Mouse (Mus musculus): Measurements from ENCODE around the gene Grm4. TPM values are rescaled to one million over a fixed set of nuclear protein-coding genes. Genes with fewer than 3 reads are reported as not detected.
A peak's percentile ranks its signal among the peaks of the same experiment; 100 is the strongest.

Gene Grm4
- total and polyA plus RNA-seq, 2 experiments: not detected

DNA sequence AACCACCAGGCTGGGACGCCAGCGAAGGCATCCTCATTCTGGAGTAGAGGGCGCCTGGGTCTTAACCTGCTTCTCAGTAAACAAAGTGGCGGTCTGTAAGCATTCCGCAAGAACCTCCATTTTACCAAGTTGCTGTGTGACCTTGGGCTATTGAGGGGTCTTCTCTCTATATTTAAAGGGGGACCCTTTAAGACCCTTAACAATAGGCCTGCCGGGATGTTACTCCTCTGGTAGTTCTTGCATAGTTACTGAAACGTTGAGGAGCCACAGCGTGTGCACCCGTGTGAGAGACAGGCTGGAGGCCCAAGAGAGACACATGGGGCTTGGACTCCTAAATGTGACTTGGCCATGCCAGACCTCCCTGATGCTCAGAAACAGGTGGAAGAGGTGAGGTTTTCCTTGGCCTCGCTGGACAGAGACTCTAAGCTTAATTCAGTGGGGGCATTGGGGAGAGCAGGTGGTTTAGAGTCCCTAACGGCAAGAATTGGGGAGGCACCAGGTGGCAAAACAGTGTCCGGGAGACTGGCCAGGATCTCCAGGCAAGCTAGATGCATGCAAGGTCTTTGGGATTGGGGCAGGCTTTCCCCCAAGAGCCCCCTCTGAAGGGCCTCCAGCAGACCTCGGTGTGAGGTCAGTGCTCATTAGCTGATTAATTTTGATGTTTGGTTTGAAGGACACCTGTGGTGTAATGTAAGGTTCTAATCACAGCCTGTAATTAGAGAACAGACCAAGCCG lies 36.9 kb upstream of the Grm4 start:
- Histone ChIP-seq H3K27me3 (ENCODE audit: control insufficient read depth, insufficient read depth, low read length) (no peaks in the 10 kb centered on the region), H3K9ac (ENCODE audit: low read depth, low read length) (peak overlapping the region; percentile 59), H3K79me2 (ENCODE audit: control insufficient read depth, insufficient read depth, low read length) (0 out of 2 replicates have a peak, but pooled peaks cover 6% of the 10 kb centered on the region), H3K4me1 (ENCODE audit: control insufficient read depth, insufficient read depth, low read length) (no peaks in the 10 kb centered on the region; the same call in 1 of the 2 replicates), H3K27ac (replicated peaks; ENCODE audit: insufficient read depth, low read depth, low read length) (no peak overlapping the region), H3K36me3 (ENCODE audit: control insufficient read depth, insufficient read depth, low read length) (no peaks in the 10 kb centered on the region), H3K4me3 (ENCODE audit: insufficient read depth, low read depth, low read length) (peak overlapping the region; percentile 59; the same call in 1 of the 2 replicates)
- DNase-seq (ENCODE audit: extremely low read depth, low read depth, low spot score): no peak
- WGBS: 53% methylated on average over 14 of the region's 14 CpGs
- TF ChIP-seq POLR2A (IDR thresholded peaks at IDR 0.05; ENCODE audit: extremely low read depth, insufficient read depth, low read length) (no peak), CTCF (IDR thresholded peaks at IDR 0.05; ENCODE audit: low read depth, low read length) (no peak)

GRCm38 (mm10) chr17:27557181-27557926 lies 36.2 kb upstream of the Grm4 start:
- Histone ChIP-seq H3K4me1 (ENCODE audit: control insufficient read depth, insufficient read depth, low read length) (peaks cover 4% of the 10 kb centered on the region), H3K27ac (replicated peaks; ENCODE audit: insufficient read depth, low read depth, low read length) (no peak overlapping the region), H3K36me3 (ENCODE audit: control insufficient read depth, insufficient read depth, low read length) (no peaks in the 10 kb centered on the region), H3K79me2 (ENCODE audit: control insufficient read depth, insufficient read depth, low read length) (0 out of 2 replicates have a peak, but pooled peaks cover 6% of the 10 kb centered on the region), H3K4me3 (ENCODE audit: insufficient read depth, low read depth, low read length) (peak overlapping the region; percentile 59), H3K27me3 (ENCODE audit: control insufficient read depth, insufficient read depth, low read length) (no peaks in the 10 kb centered on the region), H3K9ac (ENCODE audit: low read depth, low read length) (peak overlapping the region; percentile 59)
- 1% methylated on average over 71 of the region's 75 CpGs for whole genome bisulfite sequencing
- TF ChIP-seq POLR2A (IDR thresholded peaks at IDR 0.05; ENCODE audit: extremely low read depth, insufficient read depth, low read length) (no peak), CTCF (IDR thresholded peaks at IDR 0.05; ENCODE audit: low read depth, low read length) (no peak)
- DNase-seq (ENCODE audit: extremely low read depth, low read depth, low spot score): no peak

GRCm38 (mm10) chr17:27556315-27557011 lies 35.3 kb upstream of the Grm4 start, which contains the start of gene Hmga1:
TSS of gene Hmga1 (plus strand) at chr17:27556497.
- Histone ChIP-seq H3K27me3 (ENCODE audit: control insufficient read depth, insufficient read depth, low read length) (no peaks in the 10 kb centered on the region), H3K4me1 (ENCODE audit: control insufficient read depth, insufficient read depth, low read length) (peaks cover 5% of the 10 kb centered on the region), H3K4me3 (ENCODE audit: insufficient read depth, low read depth, low read length) (peak within 1 kb of the TSS; percentile 59), H3K27ac (replicated peaks; ENCODE audit: insufficient read depth, low read depth, low read length) (peak within 1 kb of the TSS; percentile 95), H3K9ac (ENCODE audit: low read depth, low read length) (peak within 1 kb of the TSS; percentile 89), H3K79me2 (ENCODE audit: control insufficient read depth, insufficient read depth, low read length) (0 out of 2 replicates have a peak, but pooled peaks cover 6% of the 10 kb centered on the region), H3K36me3 (ENCODE audit: control insufficient read depth, insufficient read depth, low read length) (no peaks in the 10 kb centered on the region)
- peak; percentile 57 for DNase-seq (ENCODE audit: extremely low read depth, low read depth, low spot score)
- under 1% methylated on average over 77 of the region's 79 CpGs for WGBS
- peak; percentile 95 for TF ChIP-seq POLR2A (IDR thresholded peaks at IDR 0.05; ENCODE audit: extremely low read depth, insufficient read depth, low read length)
- no peak for TF ChIP-seq CTCF (IDR thresholded peaks at IDR 0.05; ENCODE audit: low read depth, low read length)

- H3K27me3 ChIP-seq (ENCODE audit: control insufficient read depth, insufficient read depth, low read length): no peaks in the 10 kb centered on the region
- H3K79me2 ChIP-seq (ENCODE audit: control insufficient read depth, insufficient read depth, low read length): 0 out of 2 replicates have a peak, but pooled peaks cover 6% of the 10 kb centered on the region
- H3K27ac ChIP-seq (replicated peaks; ENCODE audit: insufficient read depth, low read depth, low read length): peak overlapping the region; percentile 95
- TF ChIP-seq POLR2A (IDR thresholded peaks at IDR 0.05; ENCODE audit: extremely low read depth, insufficient read depth, low read length): no peak
- no peak for TF ChIP-seq CTCF (IDR thresholded peaks at IDR 0.05; ENCODE audit: low read depth, low read length)
- no peaks in the 10 kb centered on the region for H3K36me3 ChIP-seq (ENCODE audit: control insufficient read depth, insufficient read depth, low read length)
- WGBS: 1% methylated on average over 45 of the region's 55 CpGs
- H3K4me1 ChIP-seq (ENCODE audit: control insufficient read depth, insufficient read depth, low read length): peaks cover 5% of the 10 kb centered on the region
- peak; percentile 86 for DNase-seq (ENCODE audit: extremely low read depth, low read depth, low spot score)
- peak overlapping the region; percentile 59; the same call in 1 of the 2 replicates for H3K4me3 ChIP-seq (ENCODE audit: insufficient read depth, low read depth, low read length)
- H3K9ac ChIP-seq (ENCODE audit: low read depth, low read length): peak overlapping the region; percentile 89
These were observed 34.4 kb upstream of the Grm4 start for GRCm38 (mm10) chr17:27555512-27556172.

DNA sequence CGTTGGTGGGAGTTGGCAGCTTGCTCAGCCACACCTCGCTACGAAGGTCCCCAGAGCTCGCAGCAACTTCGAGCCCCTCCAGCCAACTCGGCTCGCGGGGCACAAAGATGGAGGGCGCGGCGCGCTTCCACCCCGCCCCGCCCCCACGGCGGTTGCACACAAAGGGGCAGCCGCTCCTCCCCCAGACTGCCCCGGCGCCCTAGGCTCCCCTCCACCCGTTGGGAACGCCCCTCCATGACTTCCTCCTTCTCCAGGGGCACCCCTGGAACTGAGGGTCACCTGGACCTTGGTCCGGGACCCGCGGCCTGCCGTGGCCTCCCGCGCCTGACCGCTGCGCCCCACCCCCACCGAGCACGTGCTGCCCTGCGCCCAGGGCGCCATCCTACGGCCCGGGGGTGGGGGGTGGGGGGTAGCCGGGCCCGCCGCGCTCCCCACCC lies 33.9 kb upstream of the Grm4 start:
- DNase-seq (ENCODE audit: extremely low read depth, low read depth, low spot score): no peak
- H3K4me1 ChIP-seq (ENCODE audit: control insufficient read depth, insufficient read depth, low read length): peaks cover 5% of the 10 kb centered on the region
- WGBS: 26% methylated on average over 28 of the region's 39 CpGs

More for the DNA sequence above, 33.9 kb upstream of the Grm4 start:
- TF ChIP-seq POLR2A (IDR thresholded peaks at IDR 0.05; ENCODE audit: extremely low read depth, insufficient read depth, low read length): no peak
- no peak for TF ChIP-seq CTCF (IDR thresholded peaks at IDR 0.05; ENCODE audit: low read depth, low read length)
- peak overlapping the region; percentile 65 for H3K9ac ChIP-seq (ENCODE audit: low read depth, low read length)
- peak overlapping the region; percentile 17; the same call in 1 of the 2 replicates for H3K4me3 ChIP-seq (ENCODE audit: insufficient read depth, low read depth, low read length)
- 0 out of 2 replicates have a peak, but pooled peaks cover 6% of the 10 kb centered on the region for H3K79me2 ChIP-seq (ENCODE audit: control insufficient read depth, insufficient read depth, low read length)
- H3K36me3 ChIP-seq (ENCODE audit: control insufficient read depth, insufficient read depth, low read length): no peaks in the 10 kb centered on the region
- no peaks in the 10 kb centered on the region for H3K27me3 ChIP-seq (ENCODE audit: control insufficient read depth, insufficient read depth, low read length)
- H3K27ac ChIP-seq (replicated peaks; ENCODE audit: insufficient read depth, low read depth, low read length): no peak overlapping the region

All from liver, adult 2 months (tissue).